Mouse (Mus musculus) CH12.LX (cell line): ENCODE measurements around the gene Bpifa6. TPM values are rescaled to one million over a fixed set of nuclear protein-coding genes. Genes with fewer than 3 reads are reported as not detected.
A peak's percentile ranks its signal among the peaks of the same experiment; 100 is the strongest.
"Not testable (repeated sequence)": the region's sequence is repeated elsewhere in the genome, so short reads cannot be mapped to it uniquely, and the experiment has no call there.

ENCODE experiments used
- DNase-seq: peaks from one replicate; pipeline ENCODE4 v3.0.0-alpha.2; 2013; ENCODE audit errors: extremely low read depth
- H3K27ac ChIP-seq: 2 replicates; pipeline ENCODE4 v1.5.1; 2012; ENCODE audit warnings: low read depth, mild to moderate bottlenecking, control low read depth, moderate library complexity; ENCODE audit not compliant: insufficient read depth
- H3K27me3 ChIP-seq: replicated peaks from 2 replicates; pipeline ENCODE3; 2012; ENCODE audit warnings: inconsistent platforms
- H3K36me3 ChIP-seq, 2 experiments: replicated peaks in 1 of 2; 2 replicates each; pipeline versions ENCODE3 to v1.6.1; 2012; ENCODE audit warnings: inconsistent platforms in 1 of 2, low read length in 1 of 2, mild to moderate bottlenecking in 1 of 2, mixed read lengths in 1 of 2, moderate library complexity in 1 of 2; ENCODE audit not compliant: control insufficient read depth in 1 of 2, insufficient read depth in 1 of 2
- H3K4me1 ChIP-seq, 2 experiments: 2 replicates each; pipeline ENCODE4 v1.6.1; 2012; ENCODE audit warnings: inconsistent platforms in 1 of 2, moderate library complexity in 1 of 2; ENCODE audit not compliant: insufficient read depth in 2 of 2, control insufficient read depth in 1 of 2
- H3K4me2 ChIP-seq: 2 replicates; pipeline ENCODE4 v1.6.1; 2012; ENCODE audit warnings: low read depth, mild to moderate bottlenecking, control low read depth; ENCODE audit not compliant: poor library complexity, insufficient read depth, severe bottlenecking
- H3K4me3 ChIP-seq, 3 experiments: fragments of 150-350 bp in 1 of 3; sonication (generic) in 1 of 3; replicated peaks in 1 of 3; 2 replicates each; pipeline versions ENCODE3 to v1.5.1; 2011 to 2012; ENCODE audit warnings: low read depth in 2 of 3, low read length in 2 of 3, mild to moderate bottlenecking in 2 of 3, moderate library complexity in 2 of 3, control low read depth in 1 of 3, improper control_type of control experiment in 1 of 3, inconsistent platforms in 1 of 3, mixed read lengths in 1 of 3; ENCODE audit not compliant: poor library complexity in 1 of 3
- H3K79me2 ChIP-seq: replicated peaks from 2 replicates; pipeline ENCODE4 v1.6.1; 2012; ENCODE audit warnings: mild to moderate bottlenecking, moderate library complexity; ENCODE audit not compliant: control insufficient read depth, poor library complexity, insufficient read depth, severe bottlenecking; ENCODE audit errors: extremely low read depth
- H3K9ac ChIP-seq: 2 replicates; pipeline ENCODE4 v1.6.1; 2012; ENCODE audit warnings: low read depth, mild to moderate bottlenecking, control low read depth, moderate library complexity; ENCODE audit not compliant: insufficient read depth
- H3K9me3 ChIP-seq: replicated peaks from 2 replicates; pipeline ENCODE3; 2012; ENCODE audit warnings: low read length, inconsistent platforms, mixed read lengths
- CHD2 ChIP-seq: IDR thresholded peaks from 2 replicates; pipeline ENCODE4 v1.6.1; 2011; ENCODE audit warnings: low read length, improper control_type of control experiment
- CTCF ChIP-seq, 2 experiments: IDR thresholded peaks in 1 of 2; conservative IDR thresholded peaks in 1 of 2; 2 replicates each; pipeline ENCODE4 v1.5.1; 2011 to 2012; ENCODE audit warnings: low read depth in 2 of 2, low read length in 2 of 2, improper control_type of control experiment in 1 of 2, inconsistent platforms in 1 of 2, mild to moderate bottlenecking in 1 of 2, moderate library complexity in 1 of 2
- E2F4 ChIP-seq: IDR thresholded peaks from 2 replicates; pipeline ENCODE4 v1.6.1; 2011; ENCODE audit warnings: low read depth, low read length, improper control_type of control experiment; ENCODE audit not compliant: insufficient replicate concordance
- EP300 ChIP-seq: IDR thresholded peaks from 2 replicates; pipeline ENCODE4 v1.6.1; 2011; ENCODE audit warnings: low read length, improper control_type of control experiment
- GABPA ChIP-seq: IDR thresholded peaks from 2 replicates; pipeline ENCODE4 v1.6.1; 2012; ENCODE audit warnings: low read depth, low read length, improper control_type of control experiment, inconsistent platforms; ENCODE audit not compliant: insufficient replicate concordance
- IRF4 ChIP-seq: IDR thresholded peaks from 2 replicates; pipeline ENCODE4 v1.6.1; 2014; ENCODE audit warnings: low read depth, mild to moderate bottlenecking, inconsistent platforms, low read length, improper control_type of control experiment
- JUN ChIP-seq: IDR thresholded peaks from 2 replicates; pipeline ENCODE4 v1.6.1; 2011; ENCODE audit warnings: low read depth, mild to moderate bottlenecking, low read length, improper control_type of control experiment, moderate library complexity; ENCODE audit not compliant: insufficient read depth
- JUND ChIP-seq: conservative IDR thresholded peaks from 2 replicates; pipeline ENCODE4 v1.6.1; 2011; ENCODE audit warnings: low read depth, low read length, improper control_type of control experiment
- KAT2A ChIP-seq: IDR thresholded peaks from 2 replicates; pipeline ENCODE4 v1.6.1; 2012; ENCODE audit warnings: low read length, improper control_type of control experiment, inconsistent platforms; ENCODE audit not compliant: insufficient replicate concordance
- MAX ChIP-seq: IDR thresholded peaks from 2 replicates; pipeline ENCODE4 v1.6.1; 2011; ENCODE audit warnings: low read length, improper control_type of control experiment
- MXI1 ChIP-seq: IDR thresholded peaks from 2 replicates; pipeline ENCODE4 v1.6.1; 2011; ENCODE audit warnings: mild to moderate bottlenecking, low read depth, low read length, improper control_type of control experiment
- MYC ChIP-seq: IDR thresholded peaks from 2 replicates; pipeline ENCODE4 v1.6.1; 2011; ENCODE audit warnings: low read depth, mild to moderate bottlenecking, improper control_type of control experiment, low read length
- NRF1 ChIP-seq: IDR thresholded peaks from 2 replicates; pipeline ENCODE4 v1.6.1; 2014; ENCODE audit warnings: low read depth, mild to moderate bottlenecking, inconsistent platforms, low read length, improper control_type of control experiment, moderate library complexity
- POLR2AphosphoS2 ChIP-seq: IDR thresholded peaks from 2 replicates; pipeline ENCODE4 v1.6.1; 2011; ENCODE audit warnings: low read depth, low read length, improper control_type of control experiment
- RAD21 ChIP-seq: IDR thresholded peaks from 2 replicates; pipeline ENCODE4 v1.6.1; 2011; ENCODE audit warnings: low read depth, mild to moderate bottlenecking, low read length, improper control_type of control experiment, moderate library complexity
- SIN3A ChIP-seq: IDR thresholded peaks from 2 replicates; pipeline ENCODE4 v1.6.1; 2012; ENCODE audit warnings: low read length, improper control_type of control experiment, inconsistent platforms
- SMC3 ChIP-seq: IDR thresholded peaks from 2 replicates; pipeline ENCODE4 v1.6.1; 2011; ENCODE audit warnings: low read depth, low read length, improper control_type of control experiment
- TBP ChIP-seq: conservative IDR thresholded peaks from 2 replicates; pipeline ENCODE4 v1.6.1; 2011; ENCODE audit warnings: low read depth, low read length, improper control_type of control experiment
- TCF12 ChIP-seq: IDR thresholded peaks from 2 replicates; pipeline ENCODE4 v1.6.1; 2014; ENCODE audit warnings: low read depth, mild to moderate bottlenecking, inconsistent platforms, low read length, improper control_type of control experiment
- ZC3H11A ChIP-seq: IDR thresholded peaks from 2 replicates; pipeline ENCODE4 v1.6.1; 2012; ENCODE audit warnings: low read depth, mild to moderate bottlenecking, inconsistent platforms, low read length, improper control_type of control experiment
- ZNF384 ChIP-seq: IDR thresholded peaks from 2 replicates; pipeline ENCODE4 v1.6.1; 2012; ENCODE audit warnings: low read depth, low read length, improper control_type of control experiment, inconsistent platforms
- dilution Hi-C: fragments of 300-500 bp; cut with MboI; formaldehyde crosslinking; loops from 2 replicates; pipeline ENCODE4 v1.14.3; 2020; ENCODE audit warnings: low sequenced_read_pairs; ENCODE audit not compliant: extremely low pct_unique_long_range_greater_than_20kb, extremely low pct_ligation_motif_present
- in situ Hi-C: fragments of 300-500 bp; cut with MboI; formaldehyde crosslinking; loops from 3 replicates; pipeline ENCODE4 v1.14.3; 2019; ENCODE audit warnings: low sequenced_read_pairs, low pct_ligation_motif_present, low pct_unique_long_range_greater_than_20kb, mixed read lengths
- polyA plus RNA-seq: library from polyadenylated mRNA; unstranded; fragments of >175 nt; gene quantifications from 2 replicates; pipeline ENCODE4 v1.2.1, GENCODE M21; 2012; ENCODE audit warnings: low read depth; ENCODE audit not compliant: insufficient read length
- total RNA-seq, 2 experiments: library from RNA; depleted of rRNA; stranded (reverse); fragments of 300-350 nt in 1 of 2; fragments of >200 nt in 1 of 2; gene quantifications; 2 replicates each; pipeline ENCODE4 v1.2.3; 2012 to 2014

Gene Bpifa6
- total and polyA plus RNA-seq, 3 experiments: not detected

DNA sequence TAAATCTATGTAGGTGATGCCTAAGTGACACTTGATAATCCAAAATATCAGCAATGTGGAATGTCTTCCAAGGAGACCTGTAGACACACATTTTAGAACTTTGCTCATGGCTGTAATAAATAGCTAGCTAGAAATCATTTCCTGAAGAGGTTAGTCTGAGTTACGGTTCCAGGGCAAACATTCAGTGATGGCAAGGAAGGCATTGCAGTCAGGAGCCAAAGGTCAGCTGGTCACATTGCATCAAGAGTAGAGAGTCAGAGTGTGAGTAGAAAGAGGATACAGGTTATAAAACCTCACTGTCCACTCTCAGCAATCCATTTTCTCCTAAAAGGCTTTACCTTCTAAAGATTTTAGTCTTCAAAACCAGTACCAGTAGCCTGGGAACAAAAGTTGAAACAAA lies 43.2 kb downstream of the Bpifa6 start:
- in situ Hi-C loops: no loop called here
- no peaks in the 10 kb centered on the region for H3K36me3 ChIP-seq
- no peak overlapping the region for H3K9ac ChIP-seq
- no peak for TF ChIP-seq ZNF384
- no peak for TF ChIP-seq MXI1
- TF ChIP-seq E2F4: no peak
- no peak for TF ChIP-seq JUN
- TF ChIP-seq, all 38 proteins: peak for 0
- dilution Hi-C loops: no loop called here
- no peak for DNase-seq
- Histone ChIP-seq H3K9me3 (no peaks in the 10 kb centered on the region), H3K4me3 (no peak overlapping the region), H3K27ac (no peak overlapping the region), H3K4me2 (no peak overlapping the region), H3K27me3 (peaks cover 57% of the 10 kb centered on the region), H3K4me1 (no peaks in the 10 kb centered on the region), H3K79me2 (no peaks in the 10 kb centered on the region)

DNA sequence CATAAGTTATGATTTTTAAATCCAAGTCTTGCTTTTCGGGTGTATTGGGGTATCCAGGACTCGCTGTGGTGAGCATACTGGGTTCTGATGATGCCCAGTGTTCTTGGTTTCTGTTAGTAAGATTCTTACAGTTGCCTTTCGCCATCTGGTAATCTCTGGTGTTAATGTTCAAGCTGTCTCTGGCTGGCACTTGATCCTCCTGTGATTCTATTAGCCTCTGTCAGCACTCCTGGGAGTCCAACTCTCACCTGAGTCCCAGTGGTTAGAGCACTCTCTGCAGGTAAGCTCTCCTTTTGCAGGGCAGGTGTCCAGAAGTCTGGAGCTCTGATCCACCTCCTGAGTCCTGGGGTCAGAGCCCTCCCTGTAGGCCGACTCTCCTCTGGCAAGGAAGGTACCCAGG lies 49.9 kb downstream of the Bpifa6 start:
- H3K4me1 ChIP-seq, in situ Hi-C loops, dilution Hi-C loops, H3K36me3 ChIP-seq, H3K9me3 ChIP-seq, H3K9ac ChIP-seq, H3K4me2 ChIP-seq, H3K4me3 ChIP-seq, DNase-seq, H3K27ac ChIP-seq, H3K79me2 ChIP-seq: not testable (repeated sequence)
- peaks cover 35% of the 10 kb centered on the region for H3K27me3 ChIP-seq

DNA sequence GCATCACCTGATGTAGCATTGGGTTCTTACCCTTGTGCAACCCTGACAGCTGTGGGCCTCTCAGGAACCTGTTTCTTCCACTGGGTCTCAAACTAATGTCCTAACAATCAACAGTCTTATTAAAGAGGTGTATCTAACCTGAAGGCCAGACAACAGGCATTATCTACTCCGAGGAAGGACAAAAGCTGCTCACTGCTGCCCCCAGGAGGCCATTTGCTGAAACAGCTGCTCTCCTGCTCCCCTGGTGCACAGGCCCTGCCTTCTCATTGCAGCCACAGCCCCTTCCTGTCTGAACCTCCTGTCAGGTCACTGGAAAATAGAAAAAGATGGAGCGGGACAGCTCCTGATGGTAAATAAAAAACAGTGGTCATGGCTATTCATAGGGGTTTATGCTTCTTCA lies 64.2 kb downstream of the Bpifa6 start:
- H3K4me3 ChIP-seq: no peak overlapping the region
- no peaks in the 10 kb centered on the region for H3K79me2 ChIP-seq
- H3K27ac ChIP-seq: no peak overlapping the region
- peak; percentile 50 for DNase-seq
- no peaks in the 10 kb centered on the region for H3K36me3 ChIP-seq
- no peak for TF ChIP-seq CHD2
- TF ChIP-seq RAD21: peak; percentile 41
- peak; percentile 40 for TF ChIP-seq SMC3
- TF ChIP-seq CTCF (conservative IDR thresholded peaks at IDR 0.05 in 1 of 2, IDR thresholded peaks at IDR 0.05 in 1 of 2; ENCODE audit: low read depth in 2 of 2, low read length in 2 of 2): peak; percentile 47 to 77
- no peaks in the 10 kb centered on the region for H3K4me1 ChIP-seq
- peaks cover 52% of the 10 kb centered on the region for H3K27me3 ChIP-seq
- H3K4me2 ChIP-seq: no peak overlapping the region
- dilution Hi-C loops (no loop called here), in situ Hi-C loops (no loop called here)
- H3K9ac ChIP-seq: no peak overlapping the region
- peaks cover 4% of the 10 kb centered on the region for H3K9me3 ChIP-seq

DNA sequence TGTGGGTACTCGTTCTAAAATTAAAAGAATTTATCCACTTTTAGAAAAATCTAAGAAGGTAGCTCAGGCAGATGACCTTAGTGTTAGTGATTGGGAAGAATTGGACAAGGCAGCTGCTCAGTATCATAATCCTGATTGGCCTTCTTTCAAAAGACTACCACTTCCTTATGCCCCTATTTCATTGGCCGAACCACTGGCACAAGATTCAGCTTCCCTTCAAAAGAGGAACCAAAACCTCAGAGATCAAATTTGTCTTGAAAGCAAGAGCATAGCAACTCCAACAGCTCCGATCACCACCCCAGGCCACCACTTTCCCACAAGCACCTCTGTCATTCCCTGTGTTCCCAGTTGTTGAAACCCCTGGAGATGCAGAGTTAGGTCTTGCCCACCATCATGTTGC lies 70.0 kb downstream of the Bpifa6 start:
- Histone ChIP-seq H3K27ac (no peak overlapping the region), H3K9me3 (peaks cover 4% of the 10 kb centered on the region), H3K79me2 (no peaks in the 10 kb centered on the region), H3K4me1 (peaks cover 0 to 4% of the 10 kb centered on the region in 2 experiments; a peak in 1 of 4 replicates), H3K4me2 (no peak overlapping the region), H3K9ac (no peak overlapping the region), H3K36me3 (no peaks in the 10 kb centered on the region), H3K27me3 (peaks cover 78% of the 10 kb centered on the region), H3K4me3 (no peak overlapping the region)
- dilution Hi-C loops (no loop called here), in situ Hi-C loops (no loop called here)
- peak; percentile 21 for DNase-seq
- TF ChIP-seq GABPA (no peak), JUND (no peak), IRF4 (peak; percentile 28; the same call in 1 of the 2 replicates), TCF12 (no peak), CTCF (conservative IDR thresholded peaks at IDR 0.05 in 1 of 2, IDR thresholded peaks at IDR 0.05 in 1 of 2; ENCODE audit: low read depth in 2 of 2, low read length in 2 of 2) (no peak), NRF1 (no peak), POLR2AphosphoS2 (no peak), KAT2A (no peak), SIN3A (no peak), ZC3H11A (no peak), JUN (no peak), TBP (no peak), MAX (no peak), MYC (no peak), EP300 (peak; percentile 39)
